Mouse (Mus musculus) kidney, embryonic 15.5 days (tissue): Measurements from ENCODE around the gene Upf2. TPM values are rescaled to one million over a fixed set of nuclear protein-coding genes. Genes with fewer than 3 reads are reported as not detected.

Experiments used
- ATAC-seq: fragments of 200-750 bp; cut with Nextera tagmentation; replicated peaks from 2 replicates; pipeline ENCODE4 v1.8.0; 2017; ENCODE audit warnings: moderate TSS enrichment; ENCODE audit not compliant: low FRiP score
- H3K27ac ChIP-seq: fragments of 300-500 bp; sonication (generic); 2 replicates; pipeline ENCODE4 v1.5.1; 2015; ENCODE audit warnings: mild to moderate bottlenecking, inconsistent platforms
- H3K27me3 ChIP-seq: fragments of 300-500 bp; sonication (generic); 2 replicates; pipeline ENCODE4 v1.6.1; 2015; ENCODE audit warnings: inconsistent platforms
- H3K36me3 ChIP-seq: fragments of 300-500 bp; sonication (generic); 2 replicates; pipeline ENCODE4 v1.6.1; 2015; ENCODE audit warnings: inconsistent platforms
- H3K4me1 ChIP-seq: fragments of 300-500 bp; sonication (generic); 2 replicates; pipeline ENCODE4 v1.6.1; 2015; ENCODE audit warnings: inconsistent platforms
- H3K4me2 ChIP-seq: fragments of 300-500 bp; sonication (generic); 2 replicates; pipeline ENCODE4 v1.6.1; 2015; ENCODE audit warnings: moderate library complexity, mild to moderate bottlenecking, inconsistent platforms
- H3K4me3 ChIP-seq: fragments of 300-500 bp; sonication (generic); replicated peaks from 2 replicates; pipeline ENCODE4 v1.5.1; 2015; ENCODE audit warnings: mild to moderate bottlenecking, inconsistent platforms
- H3K9ac ChIP-seq: fragments of 300-500 bp; sonication (generic); 2 replicates; pipeline ENCODE4 v1.6.1; 2015; ENCODE audit warnings: mild to moderate bottlenecking, inconsistent platforms
- H3K9me3 ChIP-seq: fragments of 300-500 bp; sonication (generic); replicated peaks from 2 replicates; pipeline ENCODE4 v1.6.1; 2016; ENCODE audit warnings: inconsistent platforms
- WGBS: fragments of 180-500 bp; shearing (Covaris S2); methylation state at CpG from one replicate; pipeline ENCODE4 v1.1.7; 2015; ENCODE audit warnings: mixed read lengths; 5-methylcytosine and 5-hydroxymethylcytosine counted together
- polyA plus RNA-seq: library from polyadenylated mRNA; unstranded; fragments of >200 nt; fragmentation: Nextera tagmentation; extraction: Ambion mirVana; gene quantifications from 2 replicates; pipeline ENCODE4 v1.2.1, GENCODE M21; 2015

Gene Upf2
- polyA plus RNA-seq, 1 experiment from 2014 or later: 11.5 TPM

DNA sequence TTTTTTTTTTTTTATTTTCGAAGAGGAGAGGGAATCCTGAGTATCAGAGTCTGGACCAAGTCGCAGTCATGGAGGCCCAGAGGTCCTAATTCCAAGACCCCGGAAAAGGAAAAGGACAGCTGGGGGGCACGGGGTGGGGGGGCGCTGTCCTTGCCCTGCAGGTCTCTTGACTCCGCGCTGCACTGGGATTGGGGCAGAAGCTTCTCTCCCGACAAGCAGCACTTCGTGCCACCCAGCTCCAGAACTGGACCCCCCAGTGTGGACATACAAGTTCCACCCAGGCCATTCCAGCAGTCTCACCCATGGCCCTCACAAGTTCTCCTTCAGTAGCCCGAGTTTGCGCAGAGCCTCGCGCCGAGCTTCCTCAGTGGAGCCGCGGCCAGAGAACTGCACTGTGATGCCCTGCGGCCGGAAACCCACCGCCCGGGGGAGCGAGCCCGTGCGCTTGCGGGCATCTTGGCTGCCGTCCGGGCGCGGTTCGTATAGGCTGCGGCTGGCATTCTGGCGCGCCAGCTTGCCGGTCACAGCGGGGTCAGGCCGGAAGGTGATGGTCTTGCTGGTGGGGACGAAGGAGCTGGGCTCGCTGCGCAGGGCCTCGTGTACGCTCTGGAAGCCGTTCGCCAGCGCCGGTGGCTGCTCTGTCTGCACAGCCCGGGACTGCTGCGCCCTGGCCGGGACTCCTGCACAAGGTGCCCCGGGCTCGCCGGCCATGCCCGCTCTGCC, 148.9 kb downstream of the Upf2 start:
- Histone ChIP-seq H3K4me3 (peak overlapping the region; percentile 50), H3K9me3 (no peaks in the 10 kb centered on the region), H3K27me3 (peaks cover 40% of the 10 kb centered on the region), H3K27ac (no peak overlapping the region), H3K36me3 (0 out of 2 replicates have a peak, but pooled peaks cover 5% of the 10 kb centered on the region), H3K4me2 (peak overlapping the region; percentile 92), H3K9ac (peak overlapping the region; percentile 53), H3K4me1 (peaks cover 15% of the 10 kb centered on the region)
- WGBS: 7% methylated on average over 51 of the region's 51 CpGs
- ATAC-seq: peak; percentile 81

DNA sequence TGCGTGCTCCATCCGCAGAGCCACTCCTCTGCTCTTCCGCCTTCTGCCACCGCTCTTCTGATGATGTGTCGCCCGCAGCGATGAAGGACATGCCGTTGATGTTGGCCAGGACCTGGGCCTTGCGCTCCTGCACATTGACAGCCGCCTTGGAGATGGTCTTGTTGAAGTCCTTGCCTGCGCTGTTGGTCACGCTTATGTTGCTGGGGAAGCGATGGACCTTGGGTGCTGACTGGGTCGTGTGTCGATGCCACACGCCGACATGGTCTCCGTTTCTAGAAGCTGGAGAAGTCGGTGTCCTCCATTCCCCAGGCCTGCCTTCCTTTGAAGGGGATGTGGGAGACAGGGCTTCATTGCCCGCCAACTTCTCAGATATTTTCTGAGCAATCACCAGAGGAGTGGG, 149.5 kb downstream of the Upf2 start:
- Histone ChIP-seq H3K9me3 (no peaks in the 10 kb centered on the region), H3K4me1 (peaks cover 15% of the 10 kb centered on the region), H3K27me3 (peaks cover 40% of the 10 kb centered on the region), H3K36me3 (0 out of 2 replicates have a peak, but pooled peaks cover 5% of the 10 kb centered on the region), H3K9ac (peak overlapping the region; percentile 53), H3K4me2 (peak overlapping the region; percentile 92), H3K4me3 (peak overlapping the region; percentile 50), H3K27ac (no peak overlapping the region)
- ATAC-seq: 0 out of 2 replicates have a peak, but pooled peaks have one; percentile 21
- 39% methylated on average over 20 of the region's 20 CpGs for WGBS

DNA sequence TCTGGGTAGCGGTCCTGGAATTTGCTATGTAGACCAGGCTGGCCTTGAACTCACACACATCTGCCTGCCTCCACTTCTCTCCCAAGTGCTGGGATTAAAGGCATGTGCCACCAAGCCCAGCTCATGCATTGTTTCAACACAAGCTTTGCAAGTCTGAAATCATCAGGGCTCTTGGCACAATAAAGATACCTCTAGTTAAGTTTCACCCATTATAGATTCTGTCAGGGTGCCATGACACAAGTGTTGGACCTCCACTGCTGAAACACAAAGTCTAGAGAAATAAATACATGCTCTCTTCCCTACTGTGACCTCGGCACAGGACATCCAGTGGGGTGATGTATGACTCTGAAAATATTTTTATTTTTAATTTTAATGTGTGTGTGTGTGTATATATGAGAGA, 154.2 kb downstream of the Upf2 start:
- peaks cover 6% of the 10 kb centered on the region for H3K4me1 ChIP-seq
- H3K9ac ChIP-seq: no peak overlapping the region
- H3K4me3 ChIP-seq: no peak overlapping the region
- no peaks in the 10 kb centered on the region for H3K9me3 ChIP-seq
- H3K27ac ChIP-seq: no peak overlapping the region
- H3K27me3 ChIP-seq: peaks cover 18% of the 10 kb centered on the region
- no peak overlapping the region for H3K4me2 ChIP-seq
- H3K36me3 ChIP-seq: 0 out of 2 replicates have a peak, but pooled peaks cover 5% of the 10 kb centered on the region
- WGBS: 90% methylated on average over 2 of the region's 2 CpGs
- no peak for ATAC-seq

Other genes with a start within 250 kb of the Upf2 start
- 1.9 and 2.4 TPM in 2 replicates for gene Camk1d, start 237.0 kb upstream of the Upf2 start, polyA plus RNA-seq
- 77.5 and 82.9 TPM in 2 replicates for gene Nudt5, start 106.5 kb upstream of the Upf2 start, polyA plus RNA-seq
- 304 and 323 TPM in 2 replicates for gene Cdc123, start 106.3 kb upstream of the Upf2 start, polyA plus RNA-seq
- gene Gm13199, start 88.5 kb upstream of the Upf2 start, polyA plus RNA-seq: 1.8 and 2.4 TPM in 2 replicates
- 88.7 and 99.8 TPM in 2 replicates for gene Sec61a2, start 56.0 kb upstream of the Upf2 start, polyA plus RNA-seq
- 3.8 and 4.6 TPM in 2 replicates for gene Dhtkd1, start 8.7 kb upstream of the Upf2 start, polyA plus RNA-seq
- 12.7 and 15.3 TPM in 2 replicates for gene Proser2, start 178.7 kb downstream of the Upf2 start, polyA plus RNA-seq